Mouse (Mus musculus): ENCODE measurements at regions not wholly inside any gene's neighbourhood (a gene's known extent, or its start where the extent isn't known, plus 50 kb on each side); places are given as distances from the start of the nearest gene placed in this dataset.

DNA sequence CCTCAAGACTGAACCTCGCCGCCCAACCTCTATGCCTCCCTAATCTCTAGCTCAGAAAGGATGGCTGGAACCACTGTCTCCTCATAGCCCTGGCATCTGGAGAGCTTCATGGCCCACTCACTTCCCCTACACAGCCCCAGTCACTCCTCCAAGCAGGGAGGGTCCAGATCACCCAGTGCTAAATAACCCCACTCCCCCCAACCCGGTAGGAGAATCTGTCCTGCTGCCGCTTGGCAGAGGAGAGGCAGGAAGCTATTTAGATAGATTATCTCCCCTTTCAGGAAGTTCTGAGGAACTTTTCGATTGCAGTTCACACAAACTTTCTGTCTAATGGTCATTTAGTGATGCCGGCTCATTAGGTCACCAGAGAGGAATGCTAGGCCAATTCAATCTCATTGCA lies 196.9 kb downstream of the Sox9 start:
- no peak for DNase-seq (ENCODE audit: low spot score in 2 of 2)

DNA sequence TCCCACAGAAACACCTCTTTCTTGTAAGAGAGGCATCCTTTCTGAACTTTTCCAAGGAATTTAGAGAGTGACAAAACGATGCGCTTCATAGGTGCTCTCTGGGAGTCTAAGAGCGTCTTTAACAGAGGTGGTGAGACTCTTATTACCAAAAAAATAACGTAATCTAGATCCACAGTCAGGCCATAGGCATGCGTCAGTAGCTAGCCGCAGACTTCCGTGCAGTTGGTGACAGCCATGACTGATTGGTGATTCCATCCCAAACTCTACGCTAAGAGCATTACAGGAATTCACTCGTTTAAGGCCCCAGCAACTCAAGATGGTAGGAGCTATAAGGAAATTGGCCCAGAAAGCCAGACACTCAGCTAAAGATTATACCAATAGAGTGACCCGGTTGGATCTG lies 197.4 kb downstream of the Sox9 start:
- DNase-seq (ENCODE audit: low spot score in 2 of 2) = no peak

DNA sequence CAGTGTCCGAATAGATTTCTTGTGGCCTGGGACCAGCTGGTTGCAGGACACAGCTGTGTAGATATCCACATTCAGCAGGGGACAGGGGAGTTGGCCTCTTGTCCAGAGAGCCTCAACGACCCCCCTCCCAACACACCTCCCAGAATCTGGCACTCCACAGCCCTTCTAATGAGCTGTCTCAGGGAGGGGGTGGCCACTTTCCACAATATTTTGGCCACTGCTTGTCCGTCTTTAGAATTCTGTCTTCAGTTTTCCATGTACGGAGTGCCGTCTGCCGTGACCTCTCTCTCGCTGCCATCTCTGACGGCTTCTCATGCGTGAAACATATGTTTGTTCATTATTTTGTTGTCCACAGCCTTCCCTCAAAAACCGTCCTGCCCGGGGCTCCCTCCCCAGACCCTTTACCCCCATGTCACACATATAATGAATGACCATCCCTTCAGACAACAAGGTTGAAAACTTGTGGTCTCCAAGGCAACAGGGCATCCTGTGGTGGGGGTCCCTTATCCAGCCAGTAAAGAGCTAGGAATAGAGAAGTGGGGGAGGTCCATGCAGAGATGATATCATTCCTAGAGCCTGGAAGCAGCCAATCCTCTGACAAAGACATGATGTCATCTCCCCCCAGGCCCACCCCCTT lies 200.3 kb downstream of the Sox9 start:
- DNase-seq (ENCODE audit: low spot score in 2 of 2) = no peak

DNA sequence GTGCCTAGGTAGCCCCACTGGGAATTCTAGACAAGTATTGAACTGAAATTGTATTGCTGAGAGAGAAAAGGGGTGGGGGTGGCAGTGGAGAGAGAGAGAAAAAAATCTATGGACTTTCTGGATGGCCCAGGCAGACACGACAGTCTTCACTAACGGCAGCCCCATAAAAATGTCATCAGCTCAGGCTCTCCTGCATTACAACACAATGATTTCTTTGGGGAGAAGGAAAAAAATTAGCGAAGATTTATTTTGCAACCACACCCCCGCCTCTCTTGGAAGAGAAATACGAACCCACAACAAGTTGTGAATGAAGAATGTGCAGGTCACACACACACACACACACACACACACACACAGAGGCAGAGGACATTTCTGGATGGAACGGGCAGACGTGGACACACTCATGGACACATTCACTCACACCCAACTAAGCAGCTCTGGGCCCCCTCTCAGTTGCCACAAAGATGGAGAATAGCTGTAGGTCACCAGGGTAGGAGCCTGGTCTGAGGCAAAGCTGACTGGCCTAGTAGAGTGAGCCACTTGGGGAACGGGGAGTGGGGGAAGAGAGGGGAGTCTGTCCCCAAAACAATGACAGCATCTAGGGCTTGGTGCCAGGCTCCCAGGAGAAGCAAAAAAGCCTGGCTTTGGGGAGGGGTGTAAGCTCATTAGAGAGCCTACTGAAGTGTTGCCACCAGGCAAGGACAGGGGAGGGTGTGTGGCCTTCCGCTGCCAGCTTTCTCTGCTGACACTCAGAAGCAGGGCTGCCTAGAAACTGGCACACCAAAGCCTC lies 201.0 kb downstream of the Sox9 start:
- peak; percentile 67 to 75 for DNase-seq (ENCODE audit: low spot score in 2 of 2)

DNA sequence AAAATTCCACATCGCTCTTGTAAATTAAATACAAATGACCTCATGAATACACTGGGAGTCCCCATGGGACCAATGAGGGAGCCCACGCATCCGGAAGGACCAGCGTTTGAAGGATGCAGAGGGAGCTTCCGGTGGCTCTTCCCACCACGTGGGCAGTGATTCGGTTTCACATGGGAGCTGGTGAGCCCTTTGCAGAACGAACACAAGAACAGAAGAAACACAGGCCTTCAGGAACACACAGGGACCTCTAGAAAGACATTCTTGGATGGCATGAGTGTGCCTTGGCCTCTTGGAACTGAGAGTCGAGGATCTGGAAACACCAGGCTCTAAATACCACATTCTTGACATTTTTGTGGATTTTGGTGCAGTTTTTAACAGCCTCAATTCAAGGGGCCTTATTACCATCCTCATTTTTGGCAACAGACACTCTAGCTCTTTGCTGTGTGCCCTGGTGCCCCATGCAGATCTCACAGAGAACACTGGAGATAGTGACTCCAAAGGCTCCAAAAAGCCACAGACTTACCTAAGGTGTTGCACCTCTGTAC lies 204.1 kb downstream of the Sox9 start:
- DNase-seq (ENCODE audit: low spot score in 2 of 2) = no peak

DNA sequence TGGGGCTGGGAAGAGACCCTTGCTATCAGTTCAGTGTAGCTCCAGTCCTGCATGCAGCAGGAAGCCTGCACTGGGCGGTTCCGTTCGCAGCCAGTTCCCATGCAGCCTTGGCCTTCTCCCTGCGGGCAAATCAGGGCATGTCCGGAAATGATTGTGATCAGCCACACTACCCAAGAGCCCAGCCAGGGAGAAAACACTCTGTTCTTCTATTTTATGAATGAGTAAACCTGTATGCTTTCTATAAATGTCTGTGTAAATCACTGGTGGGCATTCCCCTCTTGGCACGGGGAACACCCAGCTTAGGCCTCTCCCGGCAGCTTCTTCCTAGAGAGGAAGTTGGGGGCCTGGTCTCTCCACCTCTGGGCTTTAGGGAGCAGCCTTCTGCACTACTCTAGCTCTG lies 205.8 kb downstream of the Sox9 start:
- DNase-seq (ENCODE audit: low spot score in 2 of 2) = no peak

DNA sequence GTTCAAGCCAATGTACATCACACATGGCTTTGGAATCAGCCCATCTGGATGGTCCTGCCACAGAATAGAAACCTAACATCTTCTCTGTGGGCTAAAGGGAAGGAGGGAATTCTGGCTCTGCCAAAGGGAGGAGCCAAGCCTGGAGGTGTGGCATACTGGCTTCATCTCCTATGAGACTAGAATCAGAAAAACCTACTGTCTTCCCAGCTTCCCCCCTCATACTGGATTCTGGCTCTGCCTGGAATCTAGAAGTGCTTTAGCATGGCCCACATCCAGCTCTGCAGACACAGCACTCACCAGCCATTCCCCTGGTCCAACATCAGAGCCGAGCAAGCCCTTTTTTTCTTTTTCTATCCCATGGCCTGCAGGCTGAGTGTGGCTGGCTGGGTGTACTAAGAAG lies 206.9 kb downstream of the Sox9 start:
- peak in 1 of 2 experiments; percentile 28 for DNase-seq (ENCODE audit: low spot score in 2 of 2)

DNA sequence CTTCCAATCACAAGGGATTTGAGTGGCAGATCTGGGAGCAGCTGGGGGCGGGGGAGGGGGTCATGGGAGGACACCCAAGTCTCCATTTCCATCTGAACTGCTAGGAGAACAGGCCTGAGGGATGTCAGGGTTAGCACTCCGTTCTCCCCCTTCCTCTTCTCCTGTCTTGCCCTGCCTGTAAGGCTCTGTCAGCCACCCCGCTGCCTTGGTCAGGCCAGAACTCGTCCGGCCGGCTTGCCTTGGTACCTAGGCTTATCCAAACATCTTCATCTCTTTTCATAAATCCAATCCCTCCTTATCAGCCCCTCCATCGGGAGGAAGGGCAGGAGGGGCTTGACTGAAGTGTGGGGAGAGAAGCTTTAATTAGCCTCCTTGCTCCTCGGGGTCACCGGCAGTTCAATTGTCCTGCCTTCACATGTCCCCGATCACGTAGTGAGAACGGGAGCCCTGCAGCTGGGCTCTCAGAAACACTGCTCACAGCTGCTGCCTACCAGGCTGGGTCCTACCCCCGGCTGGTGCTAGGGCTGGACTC lies 208.0 kb downstream of the Sox9 start:
- DNase-seq (ENCODE audit: low spot score in 2 of 2) = no peak

DNA sequence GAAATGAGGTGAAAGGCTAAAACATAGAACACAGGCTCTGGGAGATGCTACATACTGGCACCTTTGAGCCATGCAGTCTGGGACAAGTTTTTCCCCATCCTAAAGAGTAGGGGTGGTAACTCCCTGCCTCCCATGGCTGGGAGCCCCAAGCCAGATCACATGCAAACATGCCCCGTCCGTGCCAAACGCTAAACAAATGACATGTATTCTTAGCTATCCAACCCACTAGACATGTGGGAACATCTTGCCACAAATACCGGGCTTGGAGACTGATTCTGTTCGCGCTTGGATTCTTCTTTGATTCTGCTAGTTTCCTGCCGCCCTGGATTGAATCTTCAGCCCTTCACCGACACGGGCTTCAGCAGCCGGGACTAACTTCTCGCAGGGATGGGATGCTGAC lies 208.7 kb downstream of the Sox9 start:
- no peak for DNase-seq (ENCODE audit: low spot score in 2 of 2)

DNA sequence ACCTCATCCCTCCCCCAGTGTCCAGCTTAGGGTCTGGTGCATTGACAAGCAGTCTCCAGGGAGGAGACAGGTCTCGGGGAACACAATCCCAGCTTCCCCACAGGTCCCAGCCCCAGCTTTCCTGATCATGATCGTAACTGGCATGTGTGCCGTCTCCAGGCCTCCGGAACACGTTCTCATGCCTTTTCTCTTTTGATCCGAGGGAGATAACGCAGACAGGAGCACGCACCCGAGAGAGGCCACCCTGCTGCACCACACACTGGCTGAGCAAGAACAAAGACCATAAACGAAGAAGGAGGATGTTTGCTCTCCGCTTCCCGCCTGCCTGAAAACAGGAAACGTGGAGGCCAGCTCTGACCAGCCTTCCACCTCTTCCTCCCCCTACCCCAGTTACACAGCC lies 209.8 kb downstream of the Sox9 start:
- DNase-seq (ENCODE audit: low spot score in 2 of 2) = no peak

DNA sequence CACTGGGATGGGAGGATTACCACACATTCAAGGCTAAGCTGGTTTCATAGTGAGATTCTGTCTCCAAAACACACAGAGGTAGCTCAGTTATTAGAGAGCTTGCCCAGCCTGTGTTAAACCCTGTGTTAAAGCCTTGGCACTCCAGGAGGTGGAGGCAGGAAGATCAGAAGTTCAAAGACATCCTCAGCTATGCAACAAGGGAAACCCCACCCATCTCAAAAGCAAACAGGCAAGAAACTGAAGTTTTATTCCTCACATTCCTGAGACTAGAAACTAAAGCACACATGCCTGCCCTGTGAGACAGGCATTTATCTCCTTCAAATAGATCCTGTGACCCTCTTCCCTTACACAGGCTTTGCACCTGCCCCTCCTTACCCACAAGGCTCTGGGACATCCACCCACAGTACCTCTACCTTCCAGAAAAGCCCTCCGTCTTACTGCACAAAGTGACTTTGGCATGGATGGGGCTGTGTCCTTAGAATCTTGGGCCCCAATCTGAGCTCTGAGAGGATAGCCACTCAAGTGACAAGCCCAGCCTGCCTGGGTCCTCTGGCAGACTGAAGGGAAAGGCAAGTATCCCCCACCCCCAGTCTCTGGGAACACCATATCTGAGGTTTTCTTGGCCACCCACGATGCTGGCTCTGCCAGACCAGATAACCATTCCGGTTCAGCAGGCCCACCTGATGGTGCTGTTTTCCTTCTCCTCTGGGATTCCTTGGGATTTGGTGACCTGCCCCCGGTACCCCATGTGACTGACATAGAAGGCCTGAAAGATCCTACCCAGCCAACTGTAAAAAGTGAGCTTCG lies 217.0 kb downstream of the Sox9 start:
- no peak for DNase-seq (ENCODE audit: low spot score in 2 of 2)

DNA sequence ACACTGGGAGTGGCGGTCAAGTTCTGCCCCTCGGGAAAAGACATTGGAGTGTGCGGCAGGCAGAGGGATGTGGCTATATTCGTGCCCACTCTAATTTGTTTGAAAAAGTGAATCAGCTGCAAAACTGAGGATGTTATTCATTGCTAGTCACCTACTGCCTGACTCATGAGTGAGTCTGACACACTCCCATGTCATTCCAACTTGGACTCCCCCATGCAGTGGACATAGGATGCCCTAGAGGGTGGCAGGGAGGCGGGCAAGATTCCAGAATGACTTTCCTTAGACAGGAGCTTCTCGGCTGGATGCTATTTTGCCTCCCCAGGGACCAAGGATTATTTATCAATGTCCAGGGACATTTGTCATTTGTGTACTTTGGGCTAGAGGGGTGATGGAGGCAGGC lies 219.0 kb downstream of the Sox9 start:
- DNase-seq (ENCODE audit: low spot score in 2 of 2) = no peak

DNA sequence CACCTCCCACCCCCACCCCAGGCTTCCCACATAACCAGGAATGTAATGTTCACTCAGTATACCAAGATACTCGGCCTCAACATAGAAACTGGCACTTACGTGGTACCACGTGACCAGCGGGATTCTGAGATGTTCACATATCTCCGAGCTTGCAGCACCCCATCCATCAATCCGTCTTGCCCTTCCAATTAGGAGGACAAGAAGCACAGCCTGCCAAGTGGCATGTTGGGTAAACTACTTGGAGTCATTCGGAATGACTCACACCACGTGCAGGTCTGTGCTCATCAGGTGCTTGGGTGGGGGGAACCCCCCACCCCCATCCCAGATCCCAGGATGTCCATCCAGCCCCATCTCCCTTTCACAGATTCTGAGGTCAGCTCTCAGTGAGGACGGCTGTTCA lies 223.9 kb downstream of the Sox9 start:
- no peak for DNase-seq (ENCODE audit: low spot score in 2 of 2)

DNA sequence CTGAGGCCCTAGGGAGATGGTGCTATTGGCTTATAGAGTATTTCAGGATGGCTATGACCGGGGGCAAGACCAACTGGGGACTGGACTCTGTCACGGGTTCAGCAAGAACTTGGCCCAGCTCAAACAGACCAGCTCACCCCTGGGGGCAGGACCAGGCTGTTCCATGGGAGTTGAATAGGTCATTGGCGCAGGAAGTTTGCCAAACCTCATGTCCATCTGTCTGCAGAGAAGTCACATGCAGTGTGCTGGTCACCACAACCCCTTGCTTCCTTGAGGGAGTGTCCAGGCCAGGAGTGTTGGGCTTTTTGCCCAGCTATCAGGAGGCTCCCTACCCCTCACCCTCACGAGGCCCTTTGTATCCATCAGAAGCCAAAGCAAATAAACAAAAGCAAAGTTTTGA lies 226.5 kb downstream of the Sox9 start:
- no peak for DNase-seq (ENCODE audit: low spot score in 2 of 2)

DNA sequence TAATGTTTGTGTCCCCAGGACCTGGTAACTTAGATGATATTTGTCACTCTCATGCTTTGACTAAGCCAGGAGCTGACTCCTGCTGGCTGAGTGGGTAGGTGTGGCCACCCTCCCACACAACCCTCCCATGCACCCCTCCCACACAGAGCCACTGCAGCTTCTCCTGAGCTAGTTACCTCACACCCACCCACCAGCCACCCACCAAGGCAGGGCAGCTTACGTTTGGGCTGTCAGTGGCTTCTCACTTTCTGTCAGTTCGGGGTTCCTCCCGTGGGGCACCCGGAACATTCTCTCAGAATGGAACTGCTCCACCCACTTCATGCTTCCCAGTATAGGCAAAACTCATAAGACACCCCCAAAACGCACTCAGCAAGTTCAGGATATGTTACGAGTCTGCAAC lies 227.4 kb downstream of the Sox9 start:
- DNase-seq (ENCODE audit: low spot score in 2 of 2) = no peak

DNA sequence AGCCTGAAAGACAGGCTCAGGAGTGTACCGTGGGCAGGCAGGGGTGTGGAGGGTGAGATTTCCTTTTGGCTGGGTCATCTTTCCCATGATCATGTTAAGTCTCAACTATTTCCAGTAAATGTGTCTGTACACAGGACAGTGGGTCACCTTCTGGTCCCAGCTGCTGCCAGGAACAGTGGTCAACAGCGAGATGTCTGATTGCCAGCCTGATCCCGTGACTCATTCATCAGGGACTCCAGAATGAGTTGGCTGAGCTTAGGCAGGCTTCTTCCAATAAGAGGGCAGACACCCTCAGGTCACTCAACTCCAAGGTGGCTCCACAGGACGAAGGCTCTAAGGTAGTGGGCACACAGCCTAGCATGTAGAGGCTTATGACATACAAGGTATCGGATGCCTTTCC lies 228.9 kb downstream of the Sox9 start:
- DNase-seq (ENCODE audit: low spot score in 2 of 2) = no peak

DNA sequence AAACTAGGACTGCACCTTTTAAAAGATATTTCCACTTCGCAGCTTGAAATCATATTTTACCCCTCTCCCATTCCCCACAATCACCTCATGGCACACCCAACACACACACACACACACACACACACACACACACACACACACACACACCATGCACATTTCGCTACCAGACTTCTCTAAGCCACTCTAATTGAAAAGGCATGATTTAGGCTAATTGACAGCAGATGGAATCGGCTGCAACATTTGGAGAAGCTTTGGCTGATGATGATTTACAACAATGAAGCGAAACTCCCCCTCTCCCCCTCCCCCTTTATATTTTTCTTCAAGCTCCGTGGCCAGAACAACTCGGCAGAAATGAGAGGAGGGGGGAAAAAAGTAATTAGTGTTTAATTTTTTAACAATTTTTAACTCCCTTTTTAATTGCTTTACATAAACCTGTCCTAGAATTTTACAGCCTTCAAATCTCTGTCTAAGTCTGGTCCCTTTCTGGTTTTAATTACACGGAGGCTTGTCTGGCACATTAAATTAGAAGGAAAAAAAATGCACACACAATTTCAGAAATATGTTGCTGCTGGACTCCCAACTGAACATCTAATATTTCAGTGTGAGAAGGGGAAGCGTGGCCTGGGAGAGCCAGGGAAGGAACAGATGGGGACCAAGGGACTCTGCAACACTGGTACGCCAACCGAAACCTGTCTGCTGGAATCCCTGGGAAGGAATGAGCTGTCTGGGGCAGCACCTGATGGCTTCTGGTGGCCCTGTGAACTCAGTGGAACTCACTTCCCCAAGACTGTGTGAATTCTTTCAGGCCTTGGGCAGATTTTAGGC lies 232.4 kb downstream of the Sox9 start:
- DNase-seq (ENCODE audit: low spot score in 2 of 2) = no peak

DNA sequence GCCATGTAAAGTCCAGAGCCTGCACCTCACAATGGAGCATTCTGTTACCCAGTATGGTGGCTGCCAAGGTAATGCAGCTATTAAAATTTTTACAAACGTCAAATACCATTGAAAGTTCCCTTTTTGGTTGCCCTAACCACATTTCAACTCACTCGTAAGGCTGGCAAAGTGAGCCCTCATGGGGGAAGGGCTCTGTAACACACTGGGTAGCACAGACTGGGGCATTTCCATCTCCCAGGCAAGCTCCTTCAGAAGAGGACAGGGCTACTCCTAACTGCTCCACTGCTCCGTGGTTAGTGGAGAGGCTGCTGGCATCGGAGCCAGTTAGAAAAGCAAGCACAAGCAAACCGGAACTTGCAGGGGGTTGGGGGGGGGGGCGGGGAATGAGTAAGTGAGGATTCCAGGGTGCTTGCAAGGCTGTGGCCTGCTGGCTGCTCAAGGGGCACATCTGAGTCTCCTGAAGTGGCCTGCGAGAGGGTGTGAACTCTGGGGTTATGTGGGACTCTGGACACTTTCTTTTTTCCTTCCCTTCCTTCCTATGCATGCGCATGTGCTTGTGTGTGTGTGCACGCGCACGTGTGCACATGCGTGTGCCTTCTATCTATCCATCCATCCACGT lies 233.8 kb downstream of the Sox9 start:
- DNase-seq (ENCODE audit: low spot score in 2 of 2) = no peak

DNA sequence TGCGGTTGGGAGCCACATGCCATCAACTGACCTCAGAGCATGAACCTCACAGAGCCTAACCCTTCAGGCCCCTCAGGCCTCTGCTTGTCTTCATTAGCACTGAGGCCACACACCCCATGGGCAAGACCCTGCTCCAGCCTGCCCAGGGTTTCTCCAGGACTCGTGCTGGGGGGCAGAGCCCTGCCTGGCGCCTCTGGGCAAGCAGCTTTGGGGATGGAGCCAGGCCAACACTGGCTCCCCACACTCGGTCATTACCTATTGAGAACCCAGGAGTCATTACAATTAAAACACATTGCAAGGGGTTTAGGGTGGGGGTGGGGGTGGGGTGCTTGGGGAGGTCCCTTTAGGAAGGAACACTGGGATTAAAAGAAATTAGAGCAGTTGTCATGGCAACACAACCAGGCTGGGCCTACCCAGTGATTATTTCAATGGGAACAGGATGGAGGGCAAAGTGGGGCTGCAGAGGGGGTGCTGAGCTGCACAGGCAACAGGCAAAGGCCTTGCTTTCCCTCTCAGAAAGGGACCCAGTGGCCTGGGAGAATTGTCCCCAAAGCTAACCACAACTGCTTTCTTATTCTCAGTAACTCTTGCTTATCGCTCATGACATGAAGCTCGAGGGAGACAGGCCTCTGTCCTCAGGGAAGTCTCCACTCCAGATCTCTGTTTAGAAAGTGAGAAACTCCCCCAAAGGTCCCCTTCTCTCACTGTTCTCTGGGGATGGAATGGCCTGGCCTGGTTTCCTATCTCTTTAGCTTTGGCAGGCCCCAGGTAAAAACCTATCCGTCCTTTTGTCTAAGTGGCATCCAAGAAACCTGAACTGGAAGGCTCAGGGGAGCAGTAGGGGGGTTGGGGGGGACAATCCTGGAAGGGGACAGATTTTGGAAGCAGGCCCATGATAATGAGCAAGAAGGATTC lies 235.0 kb downstream of the Sox9 start:
- DNase-seq (ENCODE audit: low spot score in 2 of 2) = peak; percentile 54 to 67

DNA sequence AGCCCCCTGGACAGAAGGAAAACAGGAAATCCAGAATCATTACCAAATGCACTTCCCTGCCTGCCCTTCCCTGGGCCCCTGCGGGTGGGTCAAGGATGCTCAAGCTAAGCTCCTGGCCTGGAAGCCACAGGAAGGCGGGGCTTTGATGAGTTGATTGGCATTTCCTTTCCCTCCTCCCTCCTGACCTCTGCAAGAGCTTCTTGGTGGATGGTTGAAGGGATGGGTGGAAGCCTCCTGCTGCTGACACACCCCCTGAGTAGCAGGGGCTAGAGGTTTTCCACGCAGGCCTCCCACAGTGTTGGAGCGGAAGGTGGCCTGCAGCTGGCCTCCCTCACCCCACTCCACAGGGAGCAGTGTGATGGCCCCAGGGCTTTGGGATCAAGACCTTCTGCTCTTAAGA lies 239.5 kb downstream of the Sox9 start:
- DNase-seq (ENCODE audit: low spot score in 2 of 2) = no peak
